Mouse (Mus musculus): ENCODE measurements around the gene Pon3.

Gene Pon3

GRCm38 (mm10) chr6:5255722-5256451, at the start of gene Pon3:
Pon3 (minus strand) TSS chr6:5256286.
- peak; percentile 42 to 52 for DNase-seq

- no peak for DNase-seq
Measured at GRCm38 (mm10) chr6:5304956-5305355, 48.9 kb upstream of the Pon3 start.

- no peak for DNase-seq
Measured at GRCm38 (mm10) chr6:5300629-5301028, 44.5 kb upstream of the Pon3 start.

- DNase-seq, result no peak
Measured at GRCm38 (mm10) chr6:5299561-5299960, 43.5 kb upstream of the Pon3 start.

GRCm38 (mm10) chr6:5298092-5298554, 42.0 kb upstream of the Pon3 start, which contains the start of gene Pon2:
Pon2 (minus strand) TSS chr6:5298455.
- peak; percentile 56 to 75 for DNase-seq

- DNase-seq, result peak; percentile 37 to 41
Measured at GRCm38 (mm10) chr6:5297321-5298091, 41.4 kb upstream of the Pon3 start.

GRCm38 (mm10) chr6:5296067-5296466, 40.0 kb upstream of the Pon3 start:
- DNase-seq, result no peak

- DNase-seq, result no peak
Measured at GRCm38 (mm10) chr6:5294659-5295449, 38.8 kb upstream of the Pon3 start.

- DNase-seq, result no peak
Measured at GRCm38 (mm10) chr6:5292841-5293240, 36.8 kb upstream of the Pon3 start.

- no peak for DNase-seq
Measured at GRCm38 (mm10) chr6:5291450-5291849, 35.4 kb upstream of the Pon3 start.

GRCm38 (mm10) chr6:5287919-5288318, 31.8 kb upstream of the Pon3 start:
- DNase-seq, result no peak

GRCm38 (mm10) chr6:5287392-5287791, 31.3 kb upstream of the Pon3 start:
- DNase-seq, result no peak

GRCm38 (mm10) chr6:5282418-5282817, 26.3 kb upstream of the Pon3 start:
- DNase-seq, result peak in 1 of 2 experiments; percentile 7

- DNase-seq, result no peak
Measured at GRCm38 (mm10) chr6:5280576-5281305, 24.7 kb upstream of the Pon3 start.

GRCm38 (mm10) chr6:5277972-5278371, 21.9 kb upstream of the Pon3 start:
- no peak for DNase-seq

- no peak for DNase-seq
Measured at GRCm38 (mm10) chr6:5269641-5270040, 13.6 kb upstream of the Pon3 start.

- DNase-seq, result no peak
Measured at GRCm38 (mm10) chr6:5264793-5265192, 8.7 kb upstream of the Pon3 start.

GRCm38 (mm10) chr6:5263250-5263999, 7.3 kb upstream of the Pon3 start:
- DNase-seq, result no peak

- no peak for DNase-seq
Measured at GRCm38 (mm10) chr6:5262322-5263249, 6.5 kb upstream of the Pon3 start.

- peak; percentile 19 to 22 for DNase-seq
Measured at GRCm38 (mm10) chr6:5255291-5255690, 795 bp downstream of the Pon3 start.

Data from cerebellum, postnatal 10 days (tissue).